Mouse (Mus musculus) central nervous system, embryonic 11.5 days (tissue): ENCODE results near the gene E130208F15Rik. TPM values are rescaled to one million over a fixed set of nuclear protein-coding genes. Genes with fewer than 3 reads are reported as not detected.

ENCODE experiments used
- polyA plus RNA-seq: library from polyadenylated mRNA; depleted of rRNA; stranded (reverse); fragments of >200 nt; gene quantifications from 2 replicates; pipeline ENCODE4 v1.2.3, GENCODE M21; 2012; rRNA removed

E130208F15Rik gene
- 0.65 and 0.78 TPM in 2 replicates for polyA plus RNA-seq

DNA sequence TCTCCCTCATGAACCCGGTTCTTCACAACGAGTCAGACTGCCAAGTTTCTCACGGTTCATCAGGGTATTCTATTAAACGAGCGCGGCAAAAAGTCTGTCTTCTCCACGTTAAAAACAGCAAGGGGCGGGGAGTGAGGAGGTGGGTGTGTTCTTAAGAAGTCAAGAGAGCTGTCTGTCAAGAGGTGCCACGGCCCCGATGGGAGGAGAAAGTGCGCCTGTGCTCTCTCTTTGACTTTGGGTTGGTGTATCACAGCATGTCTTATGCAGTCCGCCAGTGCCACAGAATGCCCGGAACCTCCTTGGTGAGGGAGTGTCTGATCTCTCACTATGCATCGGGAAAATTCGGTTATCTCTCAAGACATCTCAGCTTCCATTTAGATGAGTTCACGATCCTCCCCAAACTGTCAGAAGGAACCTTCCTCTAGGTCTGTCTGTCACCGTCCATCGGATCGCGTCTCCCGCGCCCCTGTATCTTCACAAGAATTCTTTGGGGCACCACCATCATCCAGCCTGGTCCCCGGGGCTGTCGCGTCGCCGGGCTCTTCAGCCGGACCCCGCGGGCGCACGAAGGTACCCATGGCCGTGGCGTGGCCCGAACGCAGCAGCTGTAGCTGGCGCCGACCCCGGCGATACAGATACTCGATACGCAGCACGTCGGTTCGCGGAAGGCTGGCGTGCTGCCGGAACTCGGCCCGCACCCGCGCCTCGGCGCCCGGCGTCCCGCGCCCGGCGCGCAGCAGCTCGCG is at the start of gene E130208F15Rik:
Gene E130208F15Rik, plus strand, starts transcription at position 202 of the 746 bp plus-strand sequence.

DNA sequence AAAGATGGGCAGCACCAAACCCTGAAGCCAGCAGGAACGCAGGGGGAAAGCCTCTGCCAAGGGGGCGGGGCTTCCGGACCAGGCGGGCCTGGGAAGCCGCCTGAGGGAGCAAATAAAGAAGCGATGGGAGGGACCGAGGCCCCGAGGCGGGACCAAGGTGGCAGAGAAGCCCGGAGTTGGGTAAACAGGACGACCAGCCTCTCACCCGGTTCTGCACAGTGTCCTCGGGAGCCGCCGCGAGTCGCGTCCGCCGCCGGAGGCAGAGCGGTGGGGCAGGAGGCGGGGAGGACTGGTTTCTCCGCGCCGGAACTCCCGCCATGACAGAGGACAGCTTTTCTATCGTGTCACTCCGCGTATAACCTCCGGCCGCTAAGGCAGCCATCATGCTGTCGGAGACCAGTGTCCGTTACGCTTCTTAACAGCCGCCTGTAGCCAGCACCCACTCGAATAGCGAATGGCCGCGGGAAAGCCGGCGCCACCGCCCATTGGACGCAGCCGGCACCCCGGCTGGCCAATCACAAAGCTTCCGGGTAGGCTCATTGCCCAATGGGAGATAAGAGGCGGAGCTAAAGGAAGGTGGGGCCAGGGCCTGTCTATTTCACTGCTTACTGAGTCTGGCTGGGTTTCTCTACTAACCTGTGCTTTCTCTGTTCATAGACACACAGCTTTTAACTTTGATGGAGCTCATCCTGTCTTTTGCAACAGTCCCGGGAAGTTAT is 41.4 kb upstream of the E130208F15Rik start, which contains the start of the genes Thap8 and Wdr62:
Gene Thap8, plus strand, starts transcription at position 144 of the 719 bp plus-strand sequence.
Gene Wdr62, minus strand, starts transcription at position 469 of the 719 bp plus-strand sequence.

DNA sequence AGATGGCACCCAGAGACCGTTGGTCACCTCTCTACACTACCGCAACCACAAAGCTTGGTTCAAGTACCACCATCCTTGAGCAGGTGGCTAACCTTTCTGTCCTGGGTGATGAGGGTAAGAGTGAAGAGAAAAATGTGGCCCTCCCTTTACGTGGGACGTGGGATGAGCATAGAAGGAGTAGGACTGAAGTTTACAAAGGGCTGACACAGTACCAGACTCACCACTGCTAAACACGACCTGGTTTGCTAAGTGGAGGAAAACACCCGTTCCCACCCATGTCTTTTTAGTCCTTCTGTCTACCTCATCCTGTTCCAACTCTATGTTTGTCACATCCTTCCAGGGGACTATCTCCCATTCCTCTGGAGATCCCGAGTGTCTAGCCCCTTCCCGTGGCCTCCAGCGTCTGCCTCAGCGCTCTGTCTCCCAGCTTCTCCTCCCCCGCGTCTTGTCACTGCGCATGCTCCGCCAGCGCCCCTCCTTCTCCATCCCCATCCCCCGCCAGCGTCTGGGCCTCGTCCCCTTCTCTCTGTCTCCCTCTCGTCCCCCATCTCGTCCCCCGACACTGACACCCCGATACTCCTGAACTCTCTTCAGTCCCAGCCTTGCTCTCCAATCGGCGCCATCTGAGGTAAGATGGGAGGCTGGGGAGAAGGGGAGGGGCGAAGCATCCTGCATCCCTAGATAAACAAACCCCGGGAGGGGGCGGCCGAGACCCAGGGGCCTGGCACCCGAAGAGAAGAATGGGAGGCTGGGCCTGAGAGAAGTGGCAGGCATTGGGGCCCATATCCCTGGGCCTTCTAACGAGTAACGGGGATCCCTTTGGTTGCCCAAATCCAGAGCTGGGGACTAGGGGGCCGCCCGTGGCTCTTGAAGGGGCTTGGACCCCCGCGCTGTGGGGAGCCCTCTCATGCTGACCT is 30.1 kb upstream of the E130208F15Rik start, which contains the start of gene Clip3:
Gene Clip3, plus strand, starts transcription at position 514 of the 917 bp plus-strand sequence.

DNA sequence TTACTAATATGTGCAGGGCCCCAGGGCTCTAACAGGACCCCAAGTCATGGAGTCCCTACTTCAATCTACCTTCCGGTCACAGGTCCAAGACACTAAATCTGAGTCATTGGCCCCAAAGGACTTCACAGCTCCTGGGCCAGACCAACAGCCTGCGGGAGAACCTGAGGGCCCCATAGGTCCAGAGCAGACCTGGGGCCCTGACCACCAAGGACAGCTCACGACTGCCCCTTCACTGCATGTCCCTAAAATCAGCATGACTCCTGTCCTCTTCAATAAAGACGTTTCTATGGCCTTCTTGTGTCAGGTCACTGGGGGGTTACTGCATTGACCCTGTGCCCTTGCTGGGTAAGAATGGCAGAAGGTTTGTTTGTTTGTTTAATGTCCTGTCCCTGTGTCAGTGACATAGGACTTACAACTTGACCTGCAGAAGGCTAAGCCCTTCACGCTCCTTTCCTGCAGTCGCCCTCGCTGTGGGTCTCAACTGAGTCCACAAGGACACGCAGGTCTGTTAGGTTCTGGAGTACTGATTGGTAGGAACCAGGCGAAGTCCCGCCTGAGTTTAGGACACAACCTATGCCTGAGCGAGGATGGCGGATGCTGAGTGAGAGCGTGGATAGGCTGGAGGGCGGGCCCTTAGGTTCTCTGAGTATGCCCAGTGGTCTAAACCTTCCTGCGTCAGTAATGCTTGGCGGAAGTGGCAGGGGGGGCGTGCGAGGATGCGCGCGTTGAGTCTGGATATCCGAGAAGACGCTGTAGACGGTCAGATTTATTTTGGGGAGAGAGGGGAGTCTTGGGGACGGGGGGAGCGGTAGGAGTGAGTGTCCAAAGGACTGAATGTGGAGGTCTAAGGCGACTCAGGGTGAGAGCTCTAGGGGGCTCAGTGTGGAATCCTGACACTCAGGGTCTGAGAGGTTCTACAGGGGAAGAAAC is 13.2 kb upstream of the E130208F15Rik start, which contains the start of gene Alkbh6:
Gene Alkbh6, plus strand, starts transcription at position 642 of the 930 bp plus-strand sequence.

DNA sequence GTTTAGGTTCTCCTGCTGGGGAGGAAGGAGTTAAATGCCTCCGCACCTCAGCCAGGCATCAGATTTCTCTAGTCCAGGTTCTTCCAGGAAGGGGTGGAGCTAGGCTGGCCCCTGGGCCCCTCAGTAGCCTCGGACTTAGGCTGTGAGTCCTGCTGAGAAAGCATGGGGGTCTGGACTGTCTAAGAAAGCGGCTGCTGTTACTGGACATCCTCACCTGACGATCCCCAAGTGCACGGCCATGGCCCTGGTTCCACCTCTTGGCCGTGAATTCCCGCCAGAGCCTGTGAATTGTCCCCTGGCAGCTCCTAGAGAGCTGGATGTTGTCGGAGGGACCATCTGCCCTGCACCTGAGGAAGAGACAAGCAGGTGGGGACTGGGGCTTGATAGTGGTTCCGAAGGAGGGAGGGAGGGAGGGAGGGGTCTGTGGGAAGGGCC is 6.8 kb upstream of the E130208F15Rik start, which contains the start of gene Syne4:
Gene Syne4, plus strand, starts transcription at position 87 of the 435 bp plus-strand sequence.

DNA sequence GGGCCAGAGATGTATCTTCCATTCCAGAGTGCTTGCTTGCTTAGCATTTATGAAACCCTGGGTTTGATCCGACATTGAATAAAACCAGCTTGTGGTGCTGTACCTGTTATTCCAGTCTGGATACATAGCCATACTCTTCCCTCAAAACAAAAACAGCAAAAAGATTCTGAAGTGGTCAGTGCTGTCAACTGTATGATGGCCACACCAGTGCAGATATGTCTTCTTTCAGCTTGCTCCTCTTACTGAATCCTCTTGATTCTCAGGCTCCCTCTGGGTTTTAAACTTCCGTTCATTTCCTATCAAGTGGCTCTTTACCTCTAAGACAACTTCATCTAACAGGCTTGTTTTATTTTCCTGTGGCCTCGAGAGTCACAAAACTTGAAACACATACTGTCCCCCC is 2.3 kb downstream of the E130208F15Rik start, which contains the start of gene Sdhaf1:
Gene Sdhaf1, minus strand, starts transcription at position 101 of the 400 bp plus-strand sequence.

DNA sequence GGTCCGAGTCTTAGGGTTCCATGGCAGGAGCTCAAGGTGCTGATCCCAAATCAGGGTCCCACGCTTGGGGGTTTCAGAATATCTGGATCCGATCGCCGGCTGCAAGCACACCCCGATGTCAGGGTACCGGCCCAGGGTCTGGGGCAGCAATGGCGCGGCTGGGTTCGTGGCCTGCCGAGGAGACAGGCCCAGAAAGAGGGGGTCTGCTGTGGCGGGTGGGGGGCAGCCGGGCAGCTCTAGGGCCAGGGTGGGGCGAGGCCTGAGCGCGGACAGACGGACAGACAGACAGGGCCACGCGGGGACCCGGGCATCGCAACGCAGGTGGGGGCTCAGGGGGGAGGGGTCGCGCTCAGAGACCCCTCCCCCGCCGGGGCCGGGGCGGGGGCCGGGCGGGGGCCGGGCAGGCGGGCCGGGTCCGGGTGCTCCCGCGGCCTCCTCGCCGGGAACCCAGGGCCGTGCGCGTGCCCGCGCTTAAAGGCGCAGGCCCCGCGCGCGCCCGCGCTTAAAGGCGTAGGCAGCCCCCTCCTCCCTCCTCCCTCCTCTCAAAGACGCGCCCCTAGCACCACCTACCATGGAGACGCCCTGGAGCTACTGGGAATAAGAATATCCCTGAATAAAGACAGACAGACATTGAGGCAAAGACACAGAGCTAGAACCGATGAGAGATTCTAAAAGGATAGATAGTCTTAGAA is 41.3 kb downstream of the E130208F15Rik start, which contains the start of gene Lrfn3:
Gene Lrfn3, minus strand, starts transcription at position 121 of the 692 bp plus-strand sequence.

Other genes starting within 250 kb of the E130208F15Rik start
- 3.7 and 4.0 TPM in 2 replicates for gene Zfp82, start 248.8 kb upstream of the E130208F15Rik start, polyA plus RNA-seq
- 0.67 and 0.83 TPM in 2 replicates for gene Gm26920, start 231.3 kb upstream of the E130208F15Rik start, polyA plus RNA-seq
- 9.4 and 11.1 TPM in 2 replicates for gene Zfp566, start 231.2 kb upstream of the E130208F15Rik start, polyA plus RNA-seq
- 42.7 and 66.9 TPM in 2 replicates for gene Zfp260, start 227.0 kb upstream of the E130208F15Rik start, polyA plus RNA-seq
- 6.6 and 7.4 TPM in 2 replicates for gene Zfp382, start 199.8 kb upstream of the E130208F15Rik start, polyA plus RNA-seq
- gene Zfp146, start 152.0 kb upstream of the E130208F15Rik start, polyA plus RNA-seq: 111 and 119 TPM in 2 replicates
- gene Cox7a1, start 137.6 kb upstream of the E130208F15Rik start, polyA plus RNA-seq: 2.2 and 4.6 TPM in 2 replicates
- gene Capns1, start 122.9 kb upstream of the E130208F15Rik start, polyA plus RNA-seq: 139 and 209 TPM in 2 replicates
- gene Polr2i, start 89.8 kb upstream of the E130208F15Rik start, polyA plus RNA-seq: 204 and 223 TPM in 2 replicates
- 133 and 198 TPM in 2 replicates for gene Tbcb, start 89.5 kb upstream of the E130208F15Rik start, polyA plus RNA-seq
- gene Ovol3, start 86.0 kb upstream of the E130208F15Rik start, polyA plus RNA-seq: 0.19 and 0.27 TPM in 2 replicates
- 0.06 and 0.26 TPM in 2 replicates for gene Thap8, start 41.6 kb upstream of the E130208F15Rik start, polyA plus RNA-seq
- 22.8 and 26.3 TPM in 2 replicates for gene Wdr62, start 41.3 kb upstream of the E130208F15Rik start, polyA plus RNA-seq
- gene Clip3, start 30.0 kb upstream of the E130208F15Rik start, polyA plus RNA-seq: 115 and 137 TPM in 2 replicates
- gene Alkbh6, start 13.0 kb upstream of the E130208F15Rik start, polyA plus RNA-seq: 61.7 and 90.9 TPM in 2 replicates
- 42.4 and 63.7 TPM in 2 replicates for gene Syne4, start 6.9 kb upstream of the E130208F15Rik start, polyA plus RNA-seq
- gene Sdhaf1, start 2.2 kb downstream of the E130208F15Rik start, polyA plus RNA-seq: 19.6 and 19.7 TPM in 2 replicates
- 7.0 and 10.9 TPM in 2 replicates for gene Lrfn3, start 41.0 kb downstream of the E130208F15Rik start, polyA plus RNA-seq
- gene Tyrobp, start 92.0 kb downstream of the E130208F15Rik start, polyA plus RNA-seq: 17.2 and 25.2 TPM in 2 replicates
- gene Hcst, start 98.1 kb downstream of the E130208F15Rik start, polyA plus RNA-seq: 0.16 and 0.40 TPM in 2 replicates
- 1.8 and 2.1 TPM in 2 replicates for gene Nfkbid, start 100.0 kb downstream of the E130208F15Rik start, polyA plus RNA-seq
- gene Aplp1, start 123.8 kb downstream of the E130208F15Rik start, polyA plus RNA-seq: 102 and 109 TPM in 2 replicates
- 3.6 and 3.9 TPM in 2 replicates for gene Kirrel2, start 135.9 kb downstream of the E130208F15Rik start, polyA plus RNA-seq
- gene Nphs1, start 136.6 kb downstream of the E130208F15Rik start, polyA plus RNA-seq: 3.7 and 4.4 TPM in 2 replicates
- 0.82 and 3.3 TPM in 2 replicates for gene Prodh2, start 171.9 kb downstream of the E130208F15Rik start, polyA plus RNA-seq
- 102 and 119 TPM in 2 replicates for gene Arhgap33, start 213.3 kb downstream of the E130208F15Rik start, polyA plus RNA-seq
- 6.4 and 6.8 TPM in 2 replicates for gene Hspb6, start 230.4 kb downstream of the E130208F15Rik start, polyA plus RNA-seq
- 22.3 and 28.9 TPM in 2 replicates for gene Proser3, start 230.6 kb downstream of the E130208F15Rik start, polyA plus RNA-seq
- gene Lin37, start 238.1 kb downstream of the E130208F15Rik start, polyA plus RNA-seq: 35.8 and 38.5 TPM in 2 replicates
- gene U2af1l4, start 241.6 kb downstream of the E130208F15Rik start, polyA plus RNA-seq: 57.5 and 77.8 TPM in 2 replicates
- gene Gm49396, start 241.6 kb downstream of the E130208F15Rik start, polyA plus RNA-seq: 5.6 and 6.0 TPM in 2 replicates
- 98.4 and 114 TPM in 2 replicates for gene Psenen, start 241.9 kb downstream of the E130208F15Rik start, polyA plus RNA-seq
- 5.5 and 9.1 TPM in 2 replicates for gene Igflr1, start 243.7 kb downstream of the E130208F15Rik start, polyA plus RNA-seq